Mouse (Mus musculus) monocyte, adult 2 months (primary cell): ENCODE data around the gene Gamt.
"Not testable (repeated sequence)": the region's sequence is repeated elsewhere in the genome, so short reads cannot be mapped to it uniquely, and the experiment has no call there.

Experiments
- DNase-seq, 2 experiments: peaks; one replicate each; pipeline ENCODE4 v3.0.0; 2022; ENCODE audit warnings: low spot score in 2 of 2, low read depth in 1 of 2

The Gamt gene

GRCm38 (mm10) chr10:80258752-80259462 lies 1.9 kb downstream of the Gamt start:
- no peak for DNase-seq

- no peak for DNase-seq
Measured at GRCm38 (mm10) chr10:80257936-80258335, 2.9 kb downstream of the Gamt start.

DNA sequence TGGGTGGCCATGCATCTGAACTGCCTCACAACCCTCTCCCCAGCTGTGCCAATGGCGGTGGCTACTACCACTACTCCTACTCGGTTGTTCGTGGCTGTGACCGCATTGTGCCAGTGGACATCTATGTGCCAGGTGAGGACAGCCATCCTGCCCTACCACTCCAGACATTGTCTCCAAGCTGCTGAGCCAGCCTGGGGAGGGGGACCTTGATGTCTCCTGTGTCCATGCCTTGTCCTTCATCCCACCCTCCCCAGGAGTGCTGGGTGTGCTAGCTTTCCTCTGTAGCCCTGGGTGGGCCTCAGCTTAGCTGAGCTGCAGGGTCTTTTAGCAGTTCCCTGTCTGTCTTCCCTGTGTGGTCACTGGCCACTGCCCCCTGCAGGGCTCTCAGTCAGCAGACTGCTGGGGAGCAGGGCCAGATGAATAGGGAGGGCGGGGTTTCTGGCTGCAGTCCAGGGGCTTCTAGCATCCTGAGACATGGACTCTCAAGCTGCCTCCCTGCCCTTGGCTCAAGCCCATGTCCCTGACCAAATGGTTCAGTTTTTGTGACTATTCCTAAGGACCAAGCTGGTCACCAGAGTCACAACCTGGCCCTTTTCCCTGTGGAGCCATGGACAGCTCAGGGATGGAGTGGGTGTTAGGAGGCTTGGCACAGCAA lies 4.8 kb downstream of the Gamt start:
- no peak for DNase-seq

DNA sequence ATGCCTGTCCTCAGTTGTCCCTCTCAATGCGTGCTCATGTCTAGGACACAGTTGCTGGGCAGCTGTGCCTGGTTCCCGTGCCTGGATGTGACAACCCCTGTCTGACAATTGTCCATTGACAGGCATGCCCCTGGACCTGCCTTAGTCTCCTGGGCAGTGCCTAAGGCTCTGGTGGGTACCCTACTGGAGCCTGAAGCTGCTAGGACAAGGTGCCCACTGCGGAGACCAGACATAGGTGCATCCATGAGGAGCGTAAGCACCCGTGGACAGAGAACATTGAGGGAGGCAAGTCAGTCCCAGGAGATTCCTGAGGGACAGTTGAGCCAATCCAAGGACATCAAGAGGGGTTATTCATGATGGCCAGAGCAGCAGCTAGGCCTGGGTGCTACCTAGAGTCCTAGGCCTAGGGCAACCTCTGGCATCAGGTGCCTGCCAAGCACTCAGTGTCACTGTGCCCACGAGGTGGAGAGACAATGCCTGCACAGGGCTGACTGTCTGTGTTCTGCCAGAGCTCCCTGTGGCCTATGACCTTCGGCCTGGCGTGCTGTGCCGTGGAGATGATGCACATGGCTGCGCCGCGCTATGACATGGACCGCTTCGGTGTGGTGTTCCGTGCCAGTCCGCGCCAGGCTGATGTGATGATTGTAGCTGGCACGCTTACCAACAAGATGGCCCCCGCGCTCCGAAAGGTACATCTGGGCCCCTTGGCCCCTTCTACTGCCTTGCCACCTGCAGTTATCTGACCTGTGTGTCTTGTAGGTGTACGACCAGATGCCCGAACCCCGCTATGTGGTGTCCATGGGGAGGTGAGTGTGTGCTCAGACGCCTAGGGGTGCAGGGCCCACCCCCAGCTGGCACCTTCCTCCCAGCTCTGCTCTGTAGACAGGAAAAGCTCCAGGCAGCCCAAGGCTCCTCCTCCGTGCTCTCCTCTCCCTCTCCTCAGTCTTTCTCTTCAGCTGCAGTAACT lies 6.2 kb downstream of the Gamt start:
- DNase-seq: no peak

DNA sequence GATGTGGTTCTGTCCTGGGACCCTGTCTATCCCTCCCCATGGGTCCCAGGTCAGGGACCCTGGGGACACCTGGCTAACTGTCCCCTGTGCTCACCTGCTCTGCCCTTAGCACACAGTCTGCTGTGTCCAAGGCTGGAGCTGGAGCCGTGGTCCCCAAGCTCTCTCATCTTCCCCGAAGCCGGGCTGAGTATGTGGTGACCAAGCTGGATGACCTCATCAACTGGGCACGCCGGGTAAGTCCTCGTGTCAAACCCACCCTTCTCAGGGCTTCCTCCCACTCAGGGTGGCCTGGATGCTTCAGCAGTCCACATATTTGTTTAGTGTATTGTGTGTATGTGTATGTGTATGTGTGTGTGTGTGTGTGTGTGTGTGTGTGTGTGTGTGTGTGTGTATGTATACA lies 7.3 kb downstream of the Gamt start:
- DNase-seq: no peak

DNA sequence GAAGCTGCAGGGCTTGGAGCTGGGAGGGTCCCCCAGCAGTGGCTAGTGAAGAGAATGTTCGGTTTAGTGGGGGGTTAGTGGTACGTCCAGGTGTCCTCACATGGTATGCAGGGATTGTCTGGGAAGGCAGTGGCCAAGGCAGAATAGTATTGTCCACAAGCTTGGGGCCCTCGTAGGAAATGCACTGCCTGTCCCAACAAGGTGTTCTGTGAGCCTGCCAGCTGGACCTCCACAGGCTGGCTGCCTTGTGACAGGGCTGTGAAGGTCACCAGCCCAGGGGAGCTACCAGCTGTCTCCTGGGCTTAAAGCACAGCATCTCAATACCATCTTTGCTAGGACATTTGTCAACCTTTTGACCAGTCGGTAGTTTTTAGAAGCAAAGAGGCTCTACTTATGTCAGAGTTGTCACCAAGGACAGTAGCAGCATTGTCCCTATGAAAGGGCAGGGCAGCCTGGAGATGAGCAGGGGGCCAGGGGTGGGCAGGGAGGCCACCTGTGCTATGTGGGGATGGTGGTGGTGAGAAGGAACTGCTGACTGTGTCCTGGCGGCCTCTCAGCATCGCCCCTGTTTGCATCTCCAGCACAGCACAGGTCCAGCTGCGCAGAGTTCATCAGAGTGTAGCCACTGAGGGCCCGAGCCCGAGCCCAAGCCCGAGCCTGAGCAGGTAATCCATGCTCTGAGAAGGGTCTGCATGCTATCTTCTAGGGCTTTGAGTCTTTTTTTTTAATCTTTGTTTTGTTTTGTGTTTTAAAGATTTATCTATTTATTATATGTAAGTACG lies 8.1 kb downstream of the Gamt start:
- no peak for DNase-seq

- no peak for DNase-seq
Measured at GRCm38 (mm10) chr10:80252011-80252410, 8.8 kb downstream of the Gamt start.

DNA sequence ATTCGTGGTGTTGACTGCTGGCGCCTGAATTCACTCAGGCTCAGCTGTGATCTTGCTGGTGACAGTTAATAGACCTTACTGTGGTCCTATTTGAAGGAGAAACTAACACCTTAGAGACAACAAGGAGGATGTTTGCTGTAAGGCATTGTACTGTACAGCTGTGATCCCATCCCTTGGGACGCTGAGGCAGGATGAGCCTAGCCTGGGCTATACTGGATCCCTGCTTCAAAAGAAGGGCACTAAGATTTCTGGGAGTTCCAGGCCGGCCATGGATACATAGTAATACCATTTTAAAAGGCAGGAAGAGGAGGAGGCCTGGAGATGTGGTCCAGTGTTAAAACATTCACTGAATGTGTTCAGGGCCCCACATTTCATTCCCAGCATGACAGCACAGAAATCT lies 10.2 kb downstream of the Gamt start:
- no peak for DNase-seq

DNA sequence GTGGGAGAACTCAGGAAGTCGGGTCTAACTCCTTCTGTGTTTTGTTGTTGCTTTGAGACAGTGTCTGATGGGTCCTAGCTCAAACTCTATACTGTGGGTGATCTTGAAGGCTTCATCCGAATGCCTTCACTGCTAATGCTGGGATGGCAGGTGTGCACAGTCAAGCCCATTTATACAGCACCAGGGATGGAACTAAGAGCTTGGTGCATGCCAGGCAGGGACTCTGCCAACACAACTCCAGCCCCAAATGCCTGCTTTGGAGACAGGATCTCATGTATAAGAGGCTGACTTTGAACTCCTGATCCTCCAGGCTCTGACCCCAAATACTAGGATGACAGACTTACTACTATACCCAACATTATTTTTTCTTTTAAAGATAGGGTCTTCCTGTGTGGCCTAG lies 10.8 kb downstream of the Gamt start:
- no peak for DNase-seq

DNA sequence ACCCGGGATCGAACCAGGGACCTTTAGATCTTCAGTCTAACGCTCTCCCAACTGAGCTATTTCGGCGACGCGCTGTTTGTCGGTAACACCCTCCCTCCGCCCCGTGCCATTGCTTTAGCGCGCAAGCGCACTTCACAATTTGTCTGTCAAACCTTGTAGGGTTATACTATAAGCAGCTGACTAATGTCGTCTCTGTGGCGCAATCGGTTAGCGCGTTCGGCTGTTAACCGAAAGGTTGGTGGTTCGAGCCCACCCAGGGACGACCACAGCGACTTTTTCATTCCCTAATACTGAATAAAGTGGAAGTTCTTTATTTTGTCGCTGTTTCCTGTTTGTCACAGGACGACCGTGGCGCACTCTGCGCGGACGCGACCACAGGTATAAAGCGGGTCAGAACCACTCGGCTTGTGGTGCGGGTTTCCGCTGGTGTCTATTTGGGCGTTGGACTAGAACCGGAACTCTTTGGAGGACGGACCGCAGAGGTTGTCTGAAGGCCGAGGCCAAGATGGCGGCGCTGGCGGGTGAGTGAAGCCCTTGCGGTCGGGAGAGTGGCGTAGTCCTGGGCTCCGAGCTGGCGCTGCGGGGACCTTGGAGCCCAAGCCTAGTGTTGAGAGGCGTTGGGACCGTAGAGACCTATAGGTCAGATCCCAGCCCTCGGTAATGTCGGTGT lies 11.7 kb downstream of the Gamt start, which contains the start of gene Ndufs7:
Gene Ndufs7, plus strand, starts transcription at position 151 of the 670 bp plus-strand sequence.
- DNase-seq: peak; percentile 93 to 98

- DNase-seq: not testable (repeated sequence)
Measured at GRCm38 (mm10) chr10:80248437-80248836, 12.4 kb downstream of the Gamt start.

DNA sequence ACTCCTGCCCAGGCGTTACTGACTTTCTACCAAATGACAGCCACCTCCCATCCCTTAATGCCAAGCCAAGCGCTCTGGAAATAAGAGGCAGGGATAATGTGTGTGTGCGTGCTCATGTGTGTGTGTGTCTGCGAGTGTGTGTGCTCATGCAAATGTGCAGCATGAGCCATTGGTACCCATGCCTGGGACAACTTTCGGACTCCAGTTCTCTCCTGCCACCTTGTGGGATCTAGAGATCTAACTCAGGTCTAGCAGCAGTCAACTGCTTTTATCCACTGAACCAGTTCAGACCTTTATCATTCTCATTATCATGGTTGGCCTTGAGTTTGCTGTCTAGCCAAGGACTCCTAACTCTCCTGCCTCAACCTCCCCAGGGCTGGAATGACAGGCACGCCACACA lies 13.0 kb downstream of the Gamt start:
- no peak for DNase-seq

- peak in 1 of 2 experiments; percentile 55 for DNase-seq
Measured at GRCm38 (mm10) chr10:80245600-80245999, 15.2 kb downstream of the Gamt start.

DNA sequence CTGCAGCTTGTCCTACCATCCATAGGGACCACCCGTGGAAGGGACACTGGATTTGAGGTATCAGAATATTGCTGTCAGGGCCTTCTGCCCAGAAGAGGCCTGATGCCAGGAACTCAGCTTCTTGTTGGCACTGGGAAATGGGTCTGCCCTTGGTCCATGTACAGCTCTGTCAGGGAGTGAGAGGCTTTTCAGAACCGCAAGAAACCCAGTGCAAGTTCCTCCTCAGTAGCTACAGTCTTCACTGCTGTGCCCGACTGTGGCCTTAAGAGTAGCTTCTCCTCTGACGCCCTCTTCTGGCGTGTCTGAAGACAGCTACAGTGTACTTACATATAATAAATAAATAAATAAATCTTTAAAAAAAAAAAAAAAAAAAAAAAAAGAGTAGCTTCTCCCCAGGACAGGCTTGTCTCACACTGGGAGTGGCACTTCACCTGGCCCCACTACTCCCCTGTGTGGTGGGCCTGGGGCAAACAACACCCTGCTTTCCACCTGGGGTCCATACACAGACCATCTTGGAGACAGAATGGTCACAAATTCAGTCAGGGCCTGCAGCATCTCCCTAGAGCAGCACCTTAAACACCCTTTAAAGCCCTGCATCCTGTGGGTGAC lies 15.9 kb downstream of the Gamt start:
- no peak for DNase-seq

- no peak for DNase-seq
Measured at GRCm38 (mm10) chr10:80242607-80243006, 18.2 kb downstream of the Gamt start.

DNA sequence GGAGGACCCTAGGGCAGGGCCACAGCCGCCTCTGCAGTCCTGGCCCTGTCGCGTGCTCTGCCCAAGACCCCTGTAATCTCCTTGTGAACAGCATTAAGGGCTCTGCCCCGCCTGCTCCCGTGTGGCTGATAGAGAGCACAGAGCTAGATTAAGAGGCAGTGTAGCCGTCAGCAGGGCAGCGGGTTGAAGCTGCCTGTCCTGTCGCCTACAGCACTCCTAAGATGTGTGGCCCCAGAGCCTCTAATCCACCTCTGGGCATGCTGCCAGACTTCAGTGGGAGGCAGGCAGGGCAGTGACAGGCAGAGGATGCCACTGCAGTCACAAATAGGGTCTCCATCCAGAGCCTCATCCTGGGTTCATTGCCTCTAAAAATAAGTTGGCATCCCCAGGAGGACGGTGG lies 18.7 kb downstream of the Gamt start:
- no peak for DNase-seq

DNA sequence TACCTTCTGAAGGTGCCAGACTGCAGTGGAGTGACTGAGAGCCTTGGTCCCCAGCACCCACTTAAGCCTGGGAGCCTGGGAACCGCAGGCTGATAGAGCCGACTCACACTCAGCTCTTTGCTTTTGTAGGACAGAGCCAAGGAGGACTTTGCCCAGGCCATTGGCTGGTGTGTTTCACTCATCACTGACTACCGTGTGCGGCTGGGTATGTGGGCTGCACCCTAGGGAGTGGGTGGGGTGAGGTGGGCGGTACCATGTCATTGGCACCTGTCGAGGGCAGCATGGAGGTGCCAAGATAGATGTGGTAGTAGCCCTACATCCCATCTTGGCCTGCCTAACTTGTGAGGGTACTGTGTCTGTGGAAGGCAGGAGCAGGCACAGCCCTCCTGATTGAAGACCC lies 21.0 kb downstream of the Gamt start:
- DNase-seq: no peak

DNA sequence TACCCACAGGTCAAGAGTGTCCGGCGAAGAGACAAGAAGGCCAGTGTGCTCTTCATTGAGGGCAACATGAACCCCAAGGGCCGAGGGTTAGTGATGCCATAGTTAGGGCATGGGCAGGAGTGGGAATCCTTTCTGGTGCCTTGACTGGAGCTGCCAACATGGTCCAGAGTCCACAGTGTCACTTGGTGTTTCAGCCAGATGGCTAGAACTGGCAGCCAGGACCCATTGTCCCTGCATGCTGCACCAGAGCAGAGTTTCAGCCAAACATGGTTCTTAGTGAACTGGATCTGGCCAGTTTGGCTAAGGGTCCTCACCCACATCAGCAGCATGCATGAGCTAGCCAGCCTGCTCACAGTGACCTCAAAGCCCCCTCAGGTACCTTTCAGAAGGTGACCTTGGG lies 22.5 kb downstream of the Gamt start:
- DNase-seq: no peak

DNA sequence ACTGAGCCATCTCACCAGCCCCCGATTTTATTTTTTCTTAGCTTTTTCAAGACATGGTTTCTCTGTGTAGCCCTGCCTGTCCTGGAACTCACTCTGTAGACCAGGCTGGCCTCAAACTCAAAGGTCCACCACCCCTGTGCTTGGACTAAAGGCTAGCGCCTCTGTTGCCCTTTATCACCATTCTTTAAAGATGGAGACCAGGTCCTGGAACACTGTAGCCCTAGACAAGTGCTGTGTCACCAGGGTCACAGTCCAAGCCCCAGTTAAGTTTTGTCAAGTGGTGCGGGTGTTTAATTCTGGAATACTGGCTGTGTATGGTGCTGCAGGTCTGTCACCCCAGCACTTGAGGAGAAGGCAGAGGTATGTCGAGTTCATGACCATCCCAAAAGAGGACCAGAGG lies 23.8 kb downstream of the Gamt start:
- DNase-seq: no peak
